Mouse (Mus musculus) cerebellum, adult 2 months (tissue): Measurements from ENCODE around the gene Prrx2.

Experiments
- CTCF ChIP-seq: fragments of 200-500 bp; IDR thresholded peaks from 2 replicates; pipeline ENCODE4 v1.5.1; 2011; ENCODE audit warnings: low read depth, mild to moderate bottlenecking, control low read depth, low read length, moderate library complexity, borderline replicate concordance; ENCODE audit not compliant: insufficient read depth
- POLR2A ChIP-seq: fragments of 200-500 bp; IDR thresholded peaks from 2 replicates; pipeline ENCODE4 v1.6.1; 2011; ENCODE audit warnings: low read length, control low read depth, borderline replicate concordance; ENCODE audit not compliant: insufficient read depth

DNA sequence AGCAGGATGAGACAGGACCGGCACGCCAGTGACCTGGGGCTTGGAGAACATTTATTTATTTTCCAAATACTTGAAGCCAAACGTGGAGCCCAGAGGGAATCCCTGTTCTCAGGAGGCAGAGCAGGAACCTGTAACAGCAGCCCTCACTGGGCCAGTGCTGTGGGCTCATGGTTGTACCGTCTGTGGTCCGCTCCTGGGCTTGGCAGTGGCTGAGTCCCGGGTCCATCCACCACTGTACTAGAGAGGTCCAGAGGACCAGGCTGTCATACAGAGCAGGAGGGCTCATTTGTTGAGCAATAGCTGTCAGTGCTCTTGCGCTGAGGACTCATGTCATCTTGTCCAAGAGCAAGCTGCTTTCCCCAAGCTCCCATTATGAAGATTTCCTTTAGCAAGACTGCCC is 40.3 kb downstream of the Prrx2 start:
- TF ChIP-seq CTCF (no peak), POLR2A (no peak)
